Mouse (Mus musculus) CH12.LX (cell line): Measurements from ENCODE around the gene Gm20604. TPM values are rescaled to one million over a fixed set of nuclear protein-coding genes. Genes with fewer than 3 reads are reported as not detected.

ENCODE experiments used
- DNase-seq: peaks from one replicate; pipeline ENCODE4 v3.0.0-alpha.2; 2013; ENCODE audit errors: extremely low read depth
- H3K27ac ChIP-seq: 2 replicates; pipeline ENCODE4 v1.5.1; 2012; ENCODE audit warnings: low read depth, mild to moderate bottlenecking, control low read depth, moderate library complexity; ENCODE audit not compliant: insufficient read depth
- H3K27me3 ChIP-seq: replicated peaks from 2 replicates; pipeline ENCODE3; 2012; ENCODE audit warnings: inconsistent platforms
- H3K36me3 ChIP-seq, 2 experiments: replicated peaks in 1 of 2; 2 replicates each; pipeline versions ENCODE3 to v1.6.1; 2012; ENCODE audit warnings: inconsistent platforms in 1 of 2, low read length in 1 of 2, mild to moderate bottlenecking in 1 of 2, mixed read lengths in 1 of 2, moderate library complexity in 1 of 2; ENCODE audit not compliant: control insufficient read depth in 1 of 2, insufficient read depth in 1 of 2
- H3K4me1 ChIP-seq, 2 experiments: 2 replicates each; pipeline ENCODE4 v1.6.1; 2012; ENCODE audit warnings: inconsistent platforms in 1 of 2, moderate library complexity in 1 of 2; ENCODE audit not compliant: insufficient read depth in 2 of 2, control insufficient read depth in 1 of 2
- H3K4me2 ChIP-seq: 2 replicates; pipeline ENCODE4 v1.6.1; 2012; ENCODE audit warnings: low read depth, mild to moderate bottlenecking, control low read depth; ENCODE audit not compliant: poor library complexity, insufficient read depth, severe bottlenecking
- H3K4me3 ChIP-seq, 3 experiments: fragments of 150-350 bp in 1 of 3; sonication (generic) in 1 of 3; replicated peaks in 1 of 3; 2 replicates each; pipeline versions ENCODE3 to v1.5.1; 2011 to 2012; ENCODE audit warnings: low read depth in 2 of 3, low read length in 2 of 3, mild to moderate bottlenecking in 2 of 3, moderate library complexity in 2 of 3, control low read depth in 1 of 3, improper control_type of control experiment in 1 of 3, inconsistent platforms in 1 of 3, mixed read lengths in 1 of 3; ENCODE audit not compliant: poor library complexity in 1 of 3
- H3K79me2 ChIP-seq: replicated peaks from 2 replicates; pipeline ENCODE4 v1.6.1; 2012; ENCODE audit warnings: mild to moderate bottlenecking, moderate library complexity; ENCODE audit not compliant: control insufficient read depth, poor library complexity, insufficient read depth, severe bottlenecking; ENCODE audit errors: extremely low read depth
- H3K9ac ChIP-seq: 2 replicates; pipeline ENCODE4 v1.6.1; 2012; ENCODE audit warnings: low read depth, mild to moderate bottlenecking, control low read depth, moderate library complexity; ENCODE audit not compliant: insufficient read depth
- H3K9me3 ChIP-seq: replicated peaks from 2 replicates; pipeline ENCODE3; 2012; ENCODE audit warnings: low read length, inconsistent platforms, mixed read lengths
- BHLHE40 ChIP-seq: IDR thresholded peaks from 2 replicates; pipeline ENCODE4 v1.6.1; 2011; ENCODE audit warnings: mild to moderate bottlenecking, low read depth, low read length, improper control_type of control experiment
- CHD1 ChIP-seq: IDR thresholded peaks from 2 replicates; pipeline ENCODE4 v1.6.1; 2012; ENCODE audit warnings: low read depth, low read length, improper control_type of control experiment, inconsistent platforms
- CHD2 ChIP-seq: IDR thresholded peaks from 2 replicates; pipeline ENCODE4 v1.6.1; 2011; ENCODE audit warnings: low read length, improper control_type of control experiment
- CTCF ChIP-seq, 2 experiments: IDR thresholded peaks in 1 of 2; conservative IDR thresholded peaks in 1 of 2; 2 replicates each; pipeline ENCODE4 v1.5.1; 2011 to 2012; ENCODE audit warnings: low read depth in 2 of 2, low read length in 2 of 2, improper control_type of control experiment in 1 of 2, inconsistent platforms in 1 of 2, mild to moderate bottlenecking in 1 of 2, moderate library complexity in 1 of 2
- E2F4 ChIP-seq: IDR thresholded peaks from 2 replicates; pipeline ENCODE4 v1.6.1; 2011; ENCODE audit warnings: low read depth, low read length, improper control_type of control experiment; ENCODE audit not compliant: insufficient replicate concordance
- ELF1 ChIP-seq: IDR thresholded peaks from 2 replicates; pipeline ENCODE4 v1.6.1; 2014; ENCODE audit warnings: low read depth, mild to moderate bottlenecking, inconsistent platforms, low read length, improper control_type of control experiment
- EP300 ChIP-seq: IDR thresholded peaks from 2 replicates; pipeline ENCODE4 v1.6.1; 2011; ENCODE audit warnings: low read length, improper control_type of control experiment
- ETS1 ChIP-seq: conservative IDR thresholded peaks from 2 replicates; pipeline ENCODE4 v1.6.1; 2012; ENCODE audit warnings: low read depth, mild to moderate bottlenecking, inconsistent platforms, low read length, improper control_type of control experiment, moderate library complexity
- GABPA ChIP-seq: IDR thresholded peaks from 2 replicates; pipeline ENCODE4 v1.6.1; 2012; ENCODE audit warnings: low read depth, low read length, improper control_type of control experiment, inconsistent platforms; ENCODE audit not compliant: insufficient replicate concordance
- HCFC1 ChIP-seq: IDR thresholded peaks from 2 replicates; pipeline ENCODE4 v1.6.1; 2012; ENCODE audit warnings: low read depth, mild to moderate bottlenecking, inconsistent platforms, low read length, improper control_type of control experiment
- IRF4 ChIP-seq: IDR thresholded peaks from 2 replicates; pipeline ENCODE4 v1.6.1; 2014; ENCODE audit warnings: low read depth, mild to moderate bottlenecking, inconsistent platforms, low read length, improper control_type of control experiment
- JUN ChIP-seq: IDR thresholded peaks from 2 replicates; pipeline ENCODE4 v1.6.1; 2011; ENCODE audit warnings: low read depth, mild to moderate bottlenecking, low read length, improper control_type of control experiment, moderate library complexity; ENCODE audit not compliant: insufficient read depth
- JUND ChIP-seq: conservative IDR thresholded peaks from 2 replicates; pipeline ENCODE4 v1.6.1; 2011; ENCODE audit warnings: low read depth, low read length, improper control_type of control experiment
- KAT2A ChIP-seq: IDR thresholded peaks from 2 replicates; pipeline ENCODE4 v1.6.1; 2012; ENCODE audit warnings: low read length, improper control_type of control experiment, inconsistent platforms; ENCODE audit not compliant: insufficient replicate concordance
- MAFK ChIP-seq: IDR thresholded peaks from 2 replicates; pipeline ENCODE4 v1.6.1; 2011; ENCODE audit warnings: low read length, improper control_type of control experiment; ENCODE audit not compliant: insufficient replicate concordance
- MAX ChIP-seq: IDR thresholded peaks from 2 replicates; pipeline ENCODE4 v1.6.1; 2011; ENCODE audit warnings: low read length, improper control_type of control experiment
- MAZ ChIP-seq: IDR thresholded peaks from 2 replicates; pipeline ENCODE4 v1.6.1; 2012; ENCODE audit warnings: low read depth, mild to moderate bottlenecking, inconsistent platforms, low read length, improper control_type of control experiment, moderate library complexity
- MEF2A ChIP-seq: IDR thresholded peaks from 2 replicates; pipeline ENCODE4 v1.6.1; 2014; ENCODE audit warnings: low read depth, mild to moderate bottlenecking, inconsistent platforms, low read length, improper control_type of control experiment, borderline replicate concordance
- MXI1 ChIP-seq: IDR thresholded peaks from 2 replicates; pipeline ENCODE4 v1.6.1; 2011; ENCODE audit warnings: mild to moderate bottlenecking, low read depth, low read length, improper control_type of control experiment
- MYC ChIP-seq: IDR thresholded peaks from 2 replicates; pipeline ENCODE4 v1.6.1; 2011; ENCODE audit warnings: low read depth, mild to moderate bottlenecking, improper control_type of control experiment, low read length
- NELFE ChIP-seq: IDR thresholded peaks from 2 replicates; pipeline ENCODE4 v1.6.1; 2011; ENCODE audit warnings: low read depth, low read length, improper control_type of control experiment
- NRF1 ChIP-seq: IDR thresholded peaks from 2 replicates; pipeline ENCODE4 v1.6.1; 2014; ENCODE audit warnings: low read depth, mild to moderate bottlenecking, inconsistent platforms, low read length, improper control_type of control experiment, moderate library complexity
- PAX5 ChIP-seq: IDR thresholded peaks from 2 replicates; pipeline ENCODE4 v1.6.1; 2012; ENCODE audit warnings: low read length, inconsistent platforms, mixed read lengths
- POLR2A ChIP-seq: IDR thresholded peaks from 2 replicates; pipeline ENCODE4 v1.6.1; 2011; ENCODE audit warnings: low read depth, mild to moderate bottlenecking, improper control_type of control experiment, low read length
- POLR2AphosphoS2 ChIP-seq: IDR thresholded peaks from 2 replicates; pipeline ENCODE4 v1.6.1; 2011; ENCODE audit warnings: low read depth, low read length, improper control_type of control experiment
- RAD21 ChIP-seq: IDR thresholded peaks from 2 replicates; pipeline ENCODE4 v1.6.1; 2011; ENCODE audit warnings: low read depth, mild to moderate bottlenecking, low read length, improper control_type of control experiment, moderate library complexity
- RCOR1 ChIP-seq: conservative IDR thresholded peaks from 2 replicates; pipeline ENCODE4 v1.6.1; 2012; ENCODE audit warnings: low read depth, mild to moderate bottlenecking, inconsistent platforms, low read length, improper control_type of control experiment
- SIN3A ChIP-seq: IDR thresholded peaks from 2 replicates; pipeline ENCODE4 v1.6.1; 2012; ENCODE audit warnings: low read length, improper control_type of control experiment, inconsistent platforms
- SMC3 ChIP-seq: IDR thresholded peaks from 2 replicates; pipeline ENCODE4 v1.6.1; 2011; ENCODE audit warnings: low read depth, low read length, improper control_type of control experiment
- TBP ChIP-seq: conservative IDR thresholded peaks from 2 replicates; pipeline ENCODE4 v1.6.1; 2011; ENCODE audit warnings: low read depth, low read length, improper control_type of control experiment
- TCF12 ChIP-seq: IDR thresholded peaks from 2 replicates; pipeline ENCODE4 v1.6.1; 2014; ENCODE audit warnings: low read depth, mild to moderate bottlenecking, inconsistent platforms, low read length, improper control_type of control experiment
- UBTF ChIP-seq: IDR thresholded peaks from 2 replicates; pipeline ENCODE4 v1.6.1; 2012; ENCODE audit warnings: low read depth, mild to moderate bottlenecking, inconsistent platforms, low read length, improper control_type of control experiment, moderate library complexity
- USF1 ChIP-seq: IDR thresholded peaks from 2 replicates; pipeline ENCODE4 v1.6.1; 2014; ENCODE audit warnings: low read depth, mild to moderate bottlenecking, inconsistent platforms, low read length, improper control_type of control experiment
- USF2 ChIP-seq: conservative IDR thresholded peaks from 2 replicates; pipeline ENCODE4 v1.6.1; 2011; ENCODE audit warnings: low read depth, low read length, improper control_type of control experiment
- ZC3H11A ChIP-seq: IDR thresholded peaks from 2 replicates; pipeline ENCODE4 v1.6.1; 2012; ENCODE audit warnings: low read depth, mild to moderate bottlenecking, inconsistent platforms, low read length, improper control_type of control experiment
- ZKSCAN1 ChIP-seq: IDR thresholded peaks from 2 replicates; pipeline ENCODE4 v1.6.1; 2012; ENCODE audit warnings: low read depth, inconsistent platforms, low read length, improper control_type of control experiment, borderline replicate concordance
- ZMIZ1 ChIP-seq: IDR thresholded peaks from 2 replicates; pipeline ENCODE4 v1.6.1; 2012; ENCODE audit warnings: low read depth, mild to moderate bottlenecking, inconsistent platforms, low read length, improper control_type of control experiment
- ZNF384 ChIP-seq: IDR thresholded peaks from 2 replicates; pipeline ENCODE4 v1.6.1; 2012; ENCODE audit warnings: low read depth, low read length, improper control_type of control experiment, inconsistent platforms
- dilution Hi-C: fragments of 300-500 bp; cut with MboI; formaldehyde crosslinking; loops from 2 replicates; pipeline ENCODE4 v1.14.3; 2020; ENCODE audit warnings: low sequenced_read_pairs; ENCODE audit not compliant: extremely low pct_unique_long_range_greater_than_20kb, extremely low pct_ligation_motif_present
- in situ Hi-C: fragments of 300-500 bp; cut with MboI; formaldehyde crosslinking; loops from 3 replicates; pipeline ENCODE4 v1.14.3; 2019; ENCODE audit warnings: low sequenced_read_pairs, low pct_ligation_motif_present, low pct_unique_long_range_greater_than_20kb, mixed read lengths
- polyA plus RNA-seq: library from polyadenylated mRNA; unstranded; fragments of >175 nt; gene quantifications from 2 replicates; pipeline ENCODE4 v1.2.1, GENCODE M21; 2012; ENCODE audit warnings: low read depth; ENCODE audit not compliant: insufficient read length
- total RNA-seq, 2 experiments: library from RNA; depleted of rRNA; stranded (reverse); fragments of 300-350 nt in 1 of 2; fragments of >200 nt in 1 of 2; gene quantifications; 2 replicates each; pipeline ENCODE4 v1.2.3; 2012 to 2014

Gm20604 gene
- total and polyA plus RNA-seq, 3 experiments, result 5.7 to 14.4 (median 11.3) TPM

DNA sequence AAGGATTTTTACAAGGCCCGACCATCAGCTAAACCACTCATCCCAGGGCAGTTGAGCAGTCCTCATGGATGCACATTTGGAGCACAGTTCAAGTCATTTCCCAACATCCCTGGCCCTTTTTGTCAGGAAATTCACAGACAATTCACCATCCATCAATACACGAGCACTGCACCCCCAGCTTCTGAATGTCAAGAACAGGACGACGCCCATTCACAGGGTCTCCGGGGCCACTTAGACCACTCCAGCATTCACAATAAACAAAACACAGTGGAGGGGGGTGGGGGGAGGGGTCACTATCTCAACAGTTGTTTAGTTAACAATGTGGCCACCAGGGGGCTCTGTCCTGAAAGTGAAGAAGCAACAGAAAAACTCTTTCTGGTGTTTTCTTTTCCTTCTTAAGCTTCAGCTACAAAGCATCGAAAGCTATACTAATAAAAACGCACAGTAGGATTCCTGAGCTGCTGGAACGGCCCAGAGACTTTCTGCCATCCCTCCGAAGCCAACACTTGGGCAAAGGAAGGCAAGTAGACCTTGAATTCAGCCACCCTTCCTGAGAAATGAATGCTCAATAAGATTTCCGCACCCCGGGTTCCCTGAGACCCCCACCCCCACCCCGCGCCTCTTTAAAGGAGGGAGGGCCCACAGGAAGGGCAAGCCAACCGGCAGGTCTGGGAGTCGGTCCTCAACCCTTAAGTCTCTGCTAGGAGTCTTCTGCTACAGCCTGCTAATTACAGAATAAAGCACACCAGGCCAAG is 55.9 kb downstream of the Gm20604 start:
- Histone ChIP-seq H3K4me1 (peaks cover 30 to 57% of the 10 kb centered on the region in 2 experiments), H3K79me2 (peaks cover 32% of the 10 kb centered on the region), H3K9ac (peak overlapping the region; percentile 59), H3K9me3 (no peaks in the 10 kb centered on the region), H3K4me2 (peak overlapping the region; percentile 86), H3K27ac (peak overlapping the region; percentile 4; the same call in 1 of the 2 replicates), H3K36me3 (peaks cover 0 to 10% of the 10 kb centered on the region in 2 experiments), H3K4me3 (peak overlapping the region; percentile 50 to 83 (median 72)), H3K27me3 (peaks cover 1% of the 10 kb centered on the region)
- peak; percentile 90 for DNase-seq
- in situ Hi-C loops, result no loop called here
- TF ChIP-seq EP300 (0 out of 2 replicates have a peak, but pooled peaks have one; percentile 36), GABPA (no peak), ETS1 (peak; percentile 30; the same call in 1 of the 2 replicates), SIN3A (peak; percentile 79), MEF2A (0 out of 2 replicates have a peak, but pooled peaks have one; percentile 28), JUN (no peak), MAZ (peak; percentile 83; the same call in 1 of the 2 replicates), RAD21 (peak; percentile 42), TCF12 (peak; percentile 57), MYC (peak; percentile 71), POLR2A (no peak), KAT2A (no peak), HCFC1 (0 out of 2 replicates have a peak, but pooled peaks have one; percentile 37), MAX (no peak), USF1 (no peak), CHD1 (no peak), ZKSCAN1 (no peak), NELFE (peak; percentile 42; the same call in 1 of the 2 replicates), JUND (0 out of 2 replicates have a peak, but pooled peaks have one; percentile 40), MAFK (no peak), MXI1 (peak; percentile 58; the same call in 1 of the 2 replicates), ZNF384 (peak; percentile 42; the same call in 1 of the 2 replicates), CTCF (conservative IDR thresholded peaks at IDR 0.05 in 1 of 2, IDR thresholded peaks at IDR 0.05 in 1 of 2; ENCODE audit: low read depth in 2 of 2, low read length in 2 of 2) (peak; percentile 10 to 79; a peak in 2 of 4 replicates), USF2 (no peak), ELF1 (peak; percentile 18; the same call in 1 of the 2 replicates), ZMIZ1 (no peak), TBP (no peak), POLR2AphosphoS2 (no peak), ZC3H11A (peak; percentile 3; the same call in 1 of the 2 replicates), CHD2 (peak; percentile 76; the same call in 1 of the 2 replicates), NRF1 (no peak), UBTF (no peak), BHLHE40 (no peak), PAX5 (no peak), E2F4 (no peak), IRF4 (peak; percentile 72), RCOR1 (no peak), SMC3 (peak; percentile 66)
- dilution Hi-C loops, result no loop called here
